Mouse (Mus musculus): ENCODE data around the gene Oaz1. TPM values are rescaled to one million over a fixed set of nuclear protein-coding genes. Genes with fewer than 3 reads are reported as not detected.
"Not testable (repeated sequence)": the region's sequence is repeated elsewhere in the genome, so short reads cannot be mapped to it uniquely, and the experiment has no call there.

The Oaz1 gene
- total and polyA plus RNA-seq, 2 experiments from 2014 or later: 1,990 to 2,460 TPM

DNA sequence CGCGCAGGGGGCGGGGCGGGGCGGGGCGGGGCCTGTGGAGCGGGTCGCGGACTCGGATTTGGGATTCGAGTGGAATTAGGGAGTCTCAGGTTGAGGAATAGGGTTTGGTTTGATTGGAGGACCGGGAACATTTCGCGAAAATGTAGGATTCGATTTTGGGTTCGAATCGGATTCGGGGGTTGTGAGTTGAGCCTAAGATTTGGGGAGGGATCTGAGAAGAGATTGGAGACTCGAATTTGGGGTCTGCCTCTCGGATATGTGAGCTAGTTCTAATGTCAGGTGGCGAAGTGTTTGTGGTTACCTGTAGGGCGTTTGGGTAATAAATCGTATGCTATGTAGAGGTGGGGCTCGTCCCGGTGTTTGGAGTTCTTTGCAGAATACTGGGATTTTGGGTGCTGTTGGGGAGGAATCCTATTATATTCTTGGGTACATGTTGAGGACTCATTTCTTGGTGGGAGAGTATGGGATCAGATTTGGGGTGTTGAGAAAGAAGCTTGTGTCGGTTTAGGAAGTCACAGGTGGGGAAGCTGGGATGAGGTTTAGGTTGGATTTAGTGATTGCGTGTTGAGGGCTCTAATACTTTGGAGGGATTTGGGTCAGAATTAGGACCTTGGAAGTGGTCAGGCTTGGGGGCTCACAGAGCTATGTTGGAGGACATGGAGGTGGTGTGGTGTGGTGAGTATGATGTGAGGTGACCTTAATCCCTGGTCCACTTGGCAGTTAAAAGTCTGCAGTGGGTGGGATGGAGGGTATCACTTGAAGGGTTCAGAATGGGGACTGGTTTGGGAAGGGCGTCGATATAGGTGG lies 810 bp downstream of the Oaz1 start:
- DNase-seq (ENCODE audit: low spot score) (no peak), ATAC-seq (ENCODE audit: insufficient read depth, low read depth) (no peak)
- Histone ChIP-seq H3K9ac (replicated peaks; ENCODE audit: low read depth, low read length) (peak overlapping the region; percentile 94), H3K4me3 (ENCODE audit: low read depth, low read length) (peak overlapping the region; percentile 88), H3K27me3 (ENCODE audit: control insufficient read depth, insufficient read depth, low read length) (no peaks in the 10 kb centered on the region), H3K4me1 (ENCODE audit: control insufficient read depth, insufficient read depth) (peaks cover 20% of the 10 kb centered on the region), H3K4me2 (ENCODE audit: low read depth, low read length) (peak overlapping the region; percentile 95), H3K9me3 (replicated peaks; ENCODE audit: control insufficient read depth, low read length) (no peaks in the 10 kb centered on the region), H3K36me3 (replicated peaks; ENCODE audit: control insufficient read depth, insufficient read depth, low read length) (peaks cover 23% of the 10 kb centered on the region), H3K27ac (ENCODE audit: low read depth) (peak overlapping the region; percentile 95)
- WGBS: 4% methylated on average over 29 of the region's 29 CpGs
- TF ChIP-seq EP300 (IDR thresholded peaks at IDR 0.05; ENCODE audit: low read depth) (no peak), CTCF (IDR thresholded peaks at IDR 0.05; ENCODE audit: low read depth) (no peak)

DNA sequence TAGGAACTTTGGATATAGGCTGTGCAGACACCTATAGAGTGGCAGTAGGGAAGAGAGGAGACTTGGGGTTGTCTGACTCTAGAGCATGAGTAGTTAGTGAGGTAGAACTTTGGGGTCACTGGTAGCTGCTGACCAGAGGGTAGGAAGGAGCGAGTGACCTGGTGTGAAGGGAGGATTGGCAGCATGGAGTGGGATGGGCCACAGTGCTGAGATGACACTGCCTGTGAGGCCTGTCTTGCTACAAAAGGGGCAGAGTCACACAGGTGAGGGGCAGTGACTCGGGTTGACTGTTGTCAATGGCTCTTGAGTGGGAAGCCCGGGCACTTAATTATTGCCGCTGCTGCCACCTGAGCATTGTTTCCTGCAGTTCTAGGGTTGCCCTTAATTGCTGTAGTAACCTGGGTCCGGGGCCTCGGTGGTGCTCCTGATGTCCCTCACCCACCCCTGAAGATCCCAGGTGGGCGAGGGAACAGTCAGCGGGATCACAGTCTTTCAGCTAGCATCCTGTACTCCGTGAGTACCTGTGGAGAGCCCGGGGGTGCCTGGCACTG lies 1.5 kb downstream of the Oaz1 start:
- Histone ChIP-seq H3K27me3 (ENCODE audit: control insufficient read depth, insufficient read depth, low read length) (no peaks in the 10 kb centered on the region), H3K4me3 (ENCODE audit: low read depth, low read length) (peak overlapping the region; percentile 88), H3K27ac (ENCODE audit: low read depth) (no peak overlapping the region), H3K4me2 (ENCODE audit: low read depth, low read length) (peak overlapping the region; percentile 95), H3K4me1 (ENCODE audit: control insufficient read depth, insufficient read depth) (peaks cover 20% of the 10 kb centered on the region), H3K36me3 (replicated peaks; ENCODE audit: control insufficient read depth, insufficient read depth, low read length) (peaks cover 23% of the 10 kb centered on the region), H3K9me3 (replicated peaks; ENCODE audit: control insufficient read depth, low read length) (no peaks in the 10 kb centered on the region), H3K9ac (replicated peaks; ENCODE audit: low read depth, low read length) (peak overlapping the region; percentile 94)
- WGBS: 58% methylated on average over 10 of the region's 10 CpGs
- DNase-seq (ENCODE audit: low spot score) (no peak), ATAC-seq (ENCODE audit: insufficient read depth, low read depth) (no peak)
- TF ChIP-seq CTCF (IDR thresholded peaks at IDR 0.05; ENCODE audit: low read depth): no peak
- no peak for TF ChIP-seq EP300 (IDR thresholded peaks at IDR 0.05; ENCODE audit: low read depth)

DNA sequence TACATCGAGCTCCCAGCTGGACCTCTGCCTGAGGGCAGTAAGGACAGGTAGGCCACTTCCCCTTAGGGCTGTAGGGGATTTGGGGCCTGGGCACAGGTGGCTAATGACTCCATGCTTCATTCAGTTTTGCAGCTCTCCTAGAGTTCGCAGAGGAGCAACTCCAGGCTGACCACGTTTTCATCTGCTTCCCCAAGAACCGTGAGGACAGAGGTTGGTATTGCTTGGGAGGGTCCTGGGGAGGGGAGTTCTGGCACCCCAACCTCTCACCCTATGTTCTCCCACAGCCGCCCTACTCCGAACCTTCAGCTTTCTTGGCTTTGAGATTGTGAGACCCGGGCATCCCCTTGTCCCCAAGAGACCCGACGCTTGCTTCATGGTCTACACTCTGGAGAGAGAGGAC lies 2.1 kb downstream of the Oaz1 start:
- not testable (repeated sequence) for H3K27me3 ChIP-seq (ENCODE audit: control insufficient read depth, insufficient read depth, low read length); H3K9me3 ChIP-seq (replicated peaks; ENCODE audit: control insufficient read depth, low read length); ATAC-seq (ENCODE audit: insufficient read depth, low read depth); H3K27ac ChIP-seq (ENCODE audit: low read depth); H3K9ac ChIP-seq (replicated peaks; ENCODE audit: low read depth, low read length); DNase-seq (ENCODE audit: low spot score)
- H3K4me2 ChIP-seq (ENCODE audit: low read depth, low read length): peak overlapping the region; percentile 95
- peaks cover 23% of the 10 kb centered on the region for H3K36me3 ChIP-seq (replicated peaks; ENCODE audit: control insufficient read depth, insufficient read depth, low read length)
- H3K4me1 ChIP-seq (ENCODE audit: control insufficient read depth, insufficient read depth): peaks cover 20% of the 10 kb centered on the region
- whole genome bisulfite sequencing: 74% methylated on average over 9 of the region's 9 CpGs
- H3K4me3 ChIP-seq (ENCODE audit: low read depth, low read length): peak overlapping the region; percentile 88

DNA sequence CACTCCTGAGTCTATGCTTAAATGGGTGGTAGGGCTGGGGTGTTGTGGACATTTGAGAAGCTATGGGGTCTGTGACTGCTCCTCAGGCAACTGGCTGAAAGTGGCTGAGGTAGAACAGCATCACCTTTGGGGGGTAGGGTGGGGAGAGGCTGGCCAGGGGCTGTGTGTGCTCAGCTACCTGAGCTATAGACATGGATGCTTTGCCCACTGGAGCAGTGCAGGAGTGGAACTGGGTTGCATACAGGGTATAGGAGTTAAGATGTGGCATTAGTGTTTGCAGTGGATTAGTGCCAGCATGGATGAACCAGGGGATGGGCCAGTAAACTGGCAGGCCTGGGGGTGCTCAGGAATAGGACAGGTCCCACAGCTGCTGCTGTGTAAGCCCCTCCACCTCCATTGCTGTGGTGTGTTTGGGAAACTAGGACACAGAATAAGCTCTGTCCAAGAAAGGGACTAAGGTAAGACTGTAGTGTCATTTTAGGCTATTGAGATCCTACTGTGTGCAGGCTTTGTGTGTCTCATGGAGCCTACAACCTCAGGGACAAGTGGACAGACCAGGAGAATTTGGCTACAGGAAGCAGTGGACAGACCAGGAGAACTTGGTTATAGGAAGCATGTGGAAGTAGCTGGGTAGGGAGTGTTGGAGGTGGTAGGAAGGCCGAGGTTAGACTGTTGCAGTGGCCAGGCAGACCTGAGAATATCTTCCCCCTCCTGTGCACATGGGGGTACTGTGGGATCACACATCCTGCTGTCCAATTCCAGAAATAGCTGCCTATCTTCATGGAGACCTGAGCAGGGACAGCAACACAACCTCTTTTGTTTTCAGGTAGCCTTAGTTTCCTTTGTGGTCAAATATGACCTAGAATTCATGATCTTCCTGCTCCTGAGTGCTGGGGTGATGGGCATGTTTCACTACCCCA lies 3.2 kb downstream of the Oaz1 start:
- Histone ChIP-seq H3K4me2 (ENCODE audit: low read depth, low read length) (no peak overlapping the region), H3K9me3 (replicated peaks; ENCODE audit: control insufficient read depth, low read length) (no peaks in the 10 kb centered on the region), H3K9ac (replicated peaks; ENCODE audit: low read depth, low read length) (no peak overlapping the region), H3K27me3 (ENCODE audit: control insufficient read depth, insufficient read depth, low read length) (peaks cover 15% of the 10 kb centered on the region), H3K4me1 (ENCODE audit: control insufficient read depth, insufficient read depth) (peaks cover 20% of the 10 kb centered on the region), H3K4me3 (ENCODE audit: low read depth, low read length) (no peak overlapping the region), H3K27ac (ENCODE audit: low read depth) (no peak overlapping the region), H3K36me3 (replicated peaks; ENCODE audit: control insufficient read depth, insufficient read depth, low read length) (peaks cover 23% of the 10 kb centered on the region)
- TF ChIP-seq EP300 (IDR thresholded peaks at IDR 0.05; ENCODE audit: low read depth) (no peak), CTCF (IDR thresholded peaks at IDR 0.05; ENCODE audit: low read depth) (no peak)
- DNase-seq (ENCODE audit: low spot score) (no peak), ATAC-seq (ENCODE audit: insufficient read depth, low read depth) (no peak)
- 41% methylated on average over 1 of the region's 1 CpGs for whole genome bisulfite sequencing

DNA sequence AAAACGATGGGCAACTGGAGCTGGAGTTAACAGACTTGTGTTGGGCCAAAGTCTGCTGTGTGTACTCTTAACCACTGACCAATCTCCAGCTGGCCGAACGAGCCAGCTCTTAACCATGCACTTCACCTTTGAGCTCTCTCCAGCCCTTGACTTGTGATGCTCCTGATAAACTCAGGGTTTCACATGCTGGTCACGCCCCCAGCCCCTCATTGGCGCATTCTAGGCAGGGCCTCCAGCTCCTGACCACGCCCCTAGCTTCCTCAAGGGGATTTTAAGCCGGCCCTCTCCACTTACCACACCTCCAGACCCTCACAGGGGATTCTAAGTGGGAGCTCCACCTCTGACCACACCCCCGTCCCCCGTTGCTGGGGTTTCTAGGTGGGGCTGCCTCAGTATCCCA lies 4.7 kb downstream of the Oaz1 start:
- no peak for TF ChIP-seq CTCF (IDR thresholded peaks at IDR 0.05; ENCODE audit: low read depth)
- no peak for TF ChIP-seq EP300 (IDR thresholded peaks at IDR 0.05; ENCODE audit: low read depth)
- no peak overlapping the region for H3K9ac ChIP-seq (replicated peaks; ENCODE audit: low read depth, low read length)
- no peak overlapping the region for H3K4me3 ChIP-seq (ENCODE audit: low read depth, low read length)
- no peak for DNase-seq (ENCODE audit: low spot score)
- no peaks in the 10 kb centered on the region for H3K9me3 ChIP-seq (replicated peaks; ENCODE audit: control insufficient read depth, low read length)
- H3K4me1 ChIP-seq (ENCODE audit: control insufficient read depth, insufficient read depth): peaks cover 20% of the 10 kb centered on the region
- H3K27ac ChIP-seq (ENCODE audit: low read depth): no peak overlapping the region
- 16% methylated on average over 9 of the region's 9 CpGs for WGBS
- H3K36me3 ChIP-seq (replicated peaks; ENCODE audit: control insufficient read depth, insufficient read depth, low read length): peaks cover 23% of the 10 kb centered on the region
- no peak for ATAC-seq (ENCODE audit: insufficient read depth, low read depth)
- H3K27me3 ChIP-seq (ENCODE audit: control insufficient read depth, insufficient read depth, low read length): peaks cover 30% of the 10 kb centered on the region
- no peak overlapping the region for H3K4me2 ChIP-seq (ENCODE audit: low read depth, low read length)

All from heart, postnatal 0 days (tissue).